Mouse (Mus musculus) erythroblast, embryonic 14.5 days (primary cell): ENCODE measurements around the gene Pdcd5. TPM values are rescaled to one million over a fixed set of nuclear protein-coding genes. Genes with fewer than 3 reads are reported as not detected.

Source experiments
- H3K27me3 ChIP-seq: 2 replicates; pipeline ENCODE4 v1.6.1; 2012; ENCODE audit warnings: inconsistent platforms; ENCODE audit not compliant: control insufficient read depth
- H3K36me3 ChIP-seq: 2 replicates; pipeline ENCODE4 v1.6.1; 2012; ENCODE audit warnings: mild to moderate bottlenecking, inconsistent platforms; ENCODE audit not compliant: control insufficient read depth
- H3K4me1 ChIP-seq: 2 replicates; pipeline ENCODE4 v1.6.1; 2012; ENCODE audit warnings: inconsistent platforms; ENCODE audit not compliant: control insufficient read depth
- H3K4me3 ChIP-seq: replicated peaks from 2 replicates; pipeline ENCODE3; 2012; ENCODE audit warnings: moderate library complexity, mild to moderate bottlenecking, inconsistent platforms
- H3K9me3 ChIP-seq: 2 replicates; pipeline ENCODE4 v1.6.1; 2012; ENCODE audit warnings: low read length, inconsistent platforms, mixed read lengths; ENCODE audit not compliant: control insufficient read depth
- GATA1 ChIP-seq: IDR thresholded peaks from 2 replicates; pipeline ENCODE4 v1.6.1; 2012; ENCODE audit warnings: low read length, inconsistent platforms, mixed read lengths
- TAL1 ChIP-seq: IDR thresholded peaks from 3 replicates; pipeline ENCODE4 v1.6.1; 2012; ENCODE audit warnings: low read length, inconsistent platforms, mixed read lengths
- polyA plus RNA-seq: library from polyadenylated mRNA; stranded (reverse); fragments of >175 nt; gene quantifications from 2 replicates; pipeline ENCODE4 v1.2.3, GENCODE M21; 2012

Gene Pdcd5
- polyA plus RNA-seq, 1 experiment, result 20.6 TPM

- peaks cover 9% of the 10 kb centered on the region for H3K9me3 ChIP-seq
- H3K27me3 ChIP-seq, result no peaks in the 10 kb centered on the region
- H3K4me3 ChIP-seq, result no peak overlapping the region
- H3K4me1 ChIP-seq, result no peaks in the 10 kb centered on the region
- H3K36me3 ChIP-seq, result no peaks in the 10 kb centered on the region
- TF ChIP-seq GATA1 (no peak), TAL1 (no peak)
Measured at GRCm38 (mm10) chr7:35681559-35681958, 34.2 kb upstream of the Pdcd5 start.

- Histone ChIP-seq H3K4me1 (no peaks in the 10 kb centered on the region), H3K4me3 (no peak overlapping the region), H3K27me3 (no peaks in the 10 kb centered on the region), H3K9me3 (peaks cover 9% of the 10 kb centered on the region), H3K36me3 (no peaks in the 10 kb centered on the region)
- TF ChIP-seq GATA1 (no peak), TAL1 (no peak)
Measured at GRCm38 (mm10) chr7:35678976-35679375, 31.7 kb upstream of the Pdcd5 start.

DNA sequence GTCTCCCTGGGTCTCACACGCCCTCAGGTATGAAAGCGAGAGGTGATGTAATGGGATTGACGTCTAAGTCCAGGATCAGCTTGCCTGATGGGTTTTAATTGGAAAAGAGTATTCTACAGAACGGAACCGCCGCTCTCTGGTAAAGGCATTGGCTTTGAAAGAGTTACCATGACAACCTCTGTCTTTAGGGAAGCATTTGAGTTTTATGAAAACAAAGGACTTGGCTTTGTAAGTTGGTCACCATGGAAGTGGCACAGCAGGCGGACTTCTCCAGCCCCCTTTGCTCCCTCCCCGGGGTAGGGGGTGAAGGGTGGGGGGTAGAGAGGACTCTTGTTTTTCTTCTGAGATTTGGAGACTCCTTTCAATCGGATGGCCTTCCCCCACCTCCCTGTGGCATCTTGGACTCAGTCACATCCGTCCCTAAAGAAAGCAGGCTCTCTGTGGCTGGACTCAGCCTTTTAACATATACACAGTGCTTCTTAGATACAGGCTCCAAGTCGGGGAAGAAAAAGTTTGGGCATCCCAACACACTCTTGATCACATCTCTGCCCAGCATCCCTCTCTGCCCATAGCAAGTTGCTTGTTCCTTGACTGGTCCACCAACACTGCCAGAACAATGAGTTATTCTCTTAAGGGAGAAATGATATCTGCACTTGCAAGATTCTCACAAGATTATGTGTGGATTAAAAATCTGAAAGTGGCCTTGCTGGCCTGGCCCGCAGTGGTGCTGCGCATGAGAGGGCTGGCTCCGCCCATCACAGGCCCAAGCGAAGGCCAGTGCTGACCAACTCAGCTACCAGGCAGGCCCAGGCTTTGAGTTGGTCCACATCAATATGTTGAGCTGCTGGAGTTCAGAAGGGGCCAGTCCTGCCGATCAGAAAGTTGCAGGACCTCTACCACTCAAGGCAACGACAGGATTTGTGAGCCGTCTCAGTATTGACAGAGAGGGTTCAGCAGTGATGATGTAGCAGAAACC, 21.0 kb upstream of the Pdcd5 start:
- Histone ChIP-seq H3K4me1 (no peaks in the 10 kb centered on the region), H3K27me3 (no peaks in the 10 kb centered on the region), H3K9me3 (no peaks in the 10 kb centered on the region), H3K36me3 (no peaks in the 10 kb centered on the region), H3K4me3 (no peak overlapping the region)
- no peak for TF ChIP-seq GATA1
- TF ChIP-seq TAL1, result no peak

- Histone ChIP-seq H3K4me3 (no peak overlapping the region), H3K36me3 (no peaks in the 10 kb centered on the region), H3K9me3 (no peaks in the 10 kb centered on the region), H3K4me1 (no peaks in the 10 kb centered on the region), H3K27me3 (no peaks in the 10 kb centered on the region)
- TF ChIP-seq GATA1 (no peak), TAL1 (no peak)
Measured at GRCm38 (mm10) chr7:35663790-35664376, 16.6 kb upstream of the Pdcd5 start.

GRCm38 (mm10) chr7:35659173-35659572, 11.9 kb upstream of the Pdcd5 start:
- no peaks in the 10 kb centered on the region for H3K27me3 ChIP-seq
- H3K4me3 ChIP-seq, result no peak overlapping the region
- H3K4me1 ChIP-seq, result no peaks in the 10 kb centered on the region
- H3K36me3 ChIP-seq, result no peaks in the 10 kb centered on the region
- no peak for TF ChIP-seq GATA1
- TF ChIP-seq TAL1, result no peak
- no peaks in the 10 kb centered on the region for H3K9me3 ChIP-seq

- Histone ChIP-seq H3K4me3 (no peak overlapping the region), H3K27me3 (no peaks in the 10 kb centered on the region), H3K36me3 (no peaks in the 10 kb centered on the region), H3K9me3 (no peaks in the 10 kb centered on the region), H3K4me1 (no peaks in the 10 kb centered on the region)
- no peak for TF ChIP-seq GATA1
- TF ChIP-seq TAL1, result no peak
Measured at GRCm38 (mm10) chr7:35657829-35658228, 10.5 kb upstream of the Pdcd5 start.

GRCm38 (mm10) chr7:35651583-35652270, 4.4 kb upstream of the Pdcd5 start:
- H3K9me3 ChIP-seq, result no peaks in the 10 kb centered on the region
- H3K4me3 ChIP-seq, result no peak overlapping the region
- H3K4me1 ChIP-seq, result peaks cover 28% of the 10 kb centered on the region
- no peaks in the 10 kb centered on the region; the same call in 1 of the 2 replicates for H3K27me3 ChIP-seq
- TF ChIP-seq GATA1, result no peak
- TF ChIP-seq TAL1, result no peak
- no peaks in the 10 kb centered on the region for H3K36me3 ChIP-seq

- TF ChIP-seq TAL1 (no peak), GATA1 (no peak)
- H3K4me1 ChIP-seq, result peaks cover 33% of the 10 kb centered on the region
- H3K36me3 ChIP-seq, result no peaks in the 10 kb centered on the region
- H3K4me3 ChIP-seq, result no peak overlapping the region
- no peaks in the 10 kb centered on the region for H3K9me3 ChIP-seq
- no peaks in the 10 kb centered on the region; the same call in 1 of the 2 replicates for H3K27me3 ChIP-seq
Measured at GRCm38 (mm10) chr7:35650716-35651410, 3.5 kb upstream of the Pdcd5 start.

DNA sequence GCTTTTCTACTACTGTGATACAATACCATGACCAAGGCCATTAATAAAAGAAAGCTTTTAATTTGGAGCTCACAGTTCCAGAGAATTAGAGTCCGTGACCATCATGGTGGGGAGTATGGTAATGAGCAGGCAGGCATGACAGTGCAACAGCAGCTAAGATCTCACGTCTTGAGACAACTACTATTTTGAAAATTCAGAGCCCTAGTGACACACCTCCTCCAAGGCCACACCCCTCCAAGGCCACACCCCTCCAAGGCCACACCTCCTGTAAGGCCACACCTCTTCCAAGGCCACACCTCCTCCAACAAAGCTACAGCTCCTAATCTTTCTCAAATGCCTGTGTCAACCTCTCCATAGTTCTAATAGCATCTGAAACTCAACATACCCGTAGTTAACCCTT, 1.8 kb upstream of the Pdcd5 start:
- Histone ChIP-seq H3K27me3 (no peaks in the 10 kb centered on the region; the same call in 1 of the 2 replicates), H3K36me3 (peaks cover 17% of the 10 kb centered on the region), H3K9me3 (no peaks in the 10 kb centered on the region), H3K4me1 (peaks cover 36% of the 10 kb centered on the region), H3K4me3 (no peak overlapping the region)
- TF ChIP-seq GATA1, result no peak
- no peak for TF ChIP-seq TAL1
